Mouse (Mus musculus): ENCODE data around the gene Auh.

- no peak for TF ChIP-seq CTCF (IDR thresholded peaks at IDR 0.05; ENCODE audit: extremely low read depth, insufficient read length, insufficient replicate concordance, low read depth, low read length)
- no peak for TF ChIP-seq POLR2A (IDR thresholded peaks at IDR 0.05; ENCODE audit: low read depth, low read length)
These were observed 128.7 kb downstream of the Auh start for GRCm38 (mm10) chr13:52800687-52801341.

Data from small intestine, adult 2 months (tissue).